Mouse (Mus musculus): ENCODE results near the gene Cdkn3. TPM values are rescaled to one million over a fixed set of nuclear protein-coding genes. Genes with fewer than 3 reads are reported as not detected.
"Not testable (repeated sequence)": the region's sequence is repeated elsewhere in the genome, so short reads cannot be mapped to it uniquely, and the experiment has no call there.

The Cdkn3 gene
- 1 to 10 TPM in 1 of 2 experiments, under 1 TPM in 1; 0.44 to 1.0 TPM for total RNA-seq (2021)
- long read RNA-seq, experiment 1, partial matches to known transcripts = 0 of 2 reads
- long read RNA-seq, experiment 1, other reads (novel, unspliced or antisense) = 1 of 2 reads
- long read RNA-seq, experiment 2, partial matches to known transcripts = 0 of 4 reads
- long read RNA-seq, experiment 2, other reads (novel, unspliced or antisense) = 4 of 4 reads

DNA sequence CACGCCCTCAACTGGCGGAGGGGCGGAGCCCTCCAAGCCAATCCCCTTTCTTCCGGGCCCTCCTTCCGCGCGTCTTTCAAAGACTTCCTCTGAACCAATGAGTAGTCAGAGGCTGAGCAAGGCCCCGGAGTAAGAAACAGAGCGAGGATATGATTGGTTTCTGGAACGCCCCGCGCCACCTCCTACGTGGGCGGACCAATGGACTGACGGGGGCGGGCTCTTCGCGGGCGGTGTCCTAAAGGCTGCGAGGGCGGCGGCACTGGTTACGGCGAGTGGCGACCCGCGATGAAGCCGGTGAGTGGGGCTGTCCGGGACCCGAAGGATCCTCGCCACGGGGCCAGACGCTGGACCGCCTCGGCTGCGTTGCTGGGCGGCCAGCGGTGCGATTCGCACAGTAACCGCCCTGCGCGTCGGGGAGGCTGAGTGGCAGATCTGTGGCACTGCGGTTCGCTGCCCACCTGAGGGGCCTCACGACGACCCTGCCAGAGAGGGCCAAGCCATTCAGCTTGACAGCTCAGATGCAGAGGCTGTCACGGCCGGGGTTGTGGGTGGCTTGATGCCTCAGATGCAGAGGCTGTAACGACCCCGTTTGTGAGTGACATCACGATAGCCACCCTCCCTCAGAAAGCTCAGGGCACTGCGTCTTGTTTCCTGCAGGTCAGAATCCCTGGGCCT lies at the start of gene Cdkn3:
Gene Cdkn3 (plus strand): TSS at position 187 of the 675 bp plus-strand sequence.
- DNase-seq (ENCODE audit: low spot score in 2 of 2) = peak; percentile 74 to 89

DNA sequence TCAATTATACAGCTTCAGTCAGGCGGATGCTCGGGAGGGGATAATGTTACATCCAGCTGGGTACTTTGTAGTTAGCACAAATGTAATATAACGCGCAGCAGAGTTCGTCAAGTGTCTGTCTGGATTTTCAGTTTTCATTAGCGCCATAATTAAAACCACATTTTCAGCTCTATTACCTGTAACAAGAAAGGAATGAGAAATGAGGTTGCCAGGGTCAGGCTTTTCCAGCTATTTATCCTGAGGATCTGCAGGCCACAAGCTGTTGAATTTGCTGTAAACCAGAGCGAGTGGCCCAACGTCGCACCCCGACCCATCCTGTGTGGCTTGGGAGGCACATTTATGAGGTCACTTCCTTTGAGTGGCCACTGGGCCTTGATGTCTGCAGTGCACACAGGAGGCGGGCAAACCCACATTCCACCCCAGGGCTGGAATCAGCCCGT lies 41.8 kb upstream of the Cdkn3 start:
- no peak for DNase-seq (ENCODE audit: low spot score in 2 of 2)

- DNase-seq (ENCODE audit: low spot score in 2 of 2) = peak in 1 of 2 experiments; percentile 9
These were observed 38.3 kb upstream of the Cdkn3 start for GRCm38 (mm10) chr14:46722031-46722430.

DNA sequence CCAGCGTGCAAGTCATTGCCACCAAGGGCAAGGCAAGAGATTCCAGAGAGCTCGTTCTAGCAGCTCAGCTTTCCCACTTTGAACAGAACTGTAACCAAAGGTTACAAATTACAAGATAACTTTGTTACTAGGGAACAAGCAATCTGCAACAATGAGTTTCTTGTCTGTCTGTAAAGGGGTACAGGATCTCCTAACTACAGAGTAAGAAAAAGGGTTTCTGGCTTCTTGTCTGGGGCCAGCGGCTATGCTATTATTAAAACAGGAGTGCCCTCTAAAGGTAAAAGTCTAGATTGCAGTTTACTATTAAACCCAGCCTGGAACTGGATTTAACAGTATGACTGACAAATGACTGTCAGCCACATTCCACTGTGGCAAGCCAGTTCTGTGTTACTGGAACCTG lies 36.5 kb upstream of the Cdkn3 start:
- peak in 1 of 2 experiments; percentile 54 for DNase-seq (ENCODE audit: low spot score in 2 of 2)

DNA sequence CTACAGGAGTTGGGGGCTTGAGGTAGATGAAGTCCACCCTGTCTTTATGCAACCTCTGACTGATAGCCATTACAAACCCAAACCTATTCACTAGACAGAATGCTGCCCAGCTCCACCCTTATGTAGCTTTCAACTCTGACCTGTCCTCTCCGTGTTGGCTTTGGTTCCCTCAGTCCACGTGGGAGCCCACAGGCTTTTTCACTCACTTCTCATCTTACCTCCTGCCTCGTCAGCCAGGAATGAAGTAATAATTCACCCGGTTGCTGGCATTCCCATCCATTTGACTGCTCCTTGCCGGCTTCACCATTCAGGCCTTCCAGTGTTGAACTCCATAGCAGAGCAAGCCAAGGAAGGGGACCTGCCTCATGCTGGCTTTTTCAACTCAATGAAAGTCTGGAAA lies 35.4 kb upstream of the Cdkn3 start:
- no peak for DNase-seq (ENCODE audit: low spot score in 2 of 2)

GRCm38 (mm10) chr14:46725743-46726142 lies 34.6 kb upstream of the Cdkn3 start:
- no peak for DNase-seq (ENCODE audit: low spot score in 2 of 2)

DNA sequence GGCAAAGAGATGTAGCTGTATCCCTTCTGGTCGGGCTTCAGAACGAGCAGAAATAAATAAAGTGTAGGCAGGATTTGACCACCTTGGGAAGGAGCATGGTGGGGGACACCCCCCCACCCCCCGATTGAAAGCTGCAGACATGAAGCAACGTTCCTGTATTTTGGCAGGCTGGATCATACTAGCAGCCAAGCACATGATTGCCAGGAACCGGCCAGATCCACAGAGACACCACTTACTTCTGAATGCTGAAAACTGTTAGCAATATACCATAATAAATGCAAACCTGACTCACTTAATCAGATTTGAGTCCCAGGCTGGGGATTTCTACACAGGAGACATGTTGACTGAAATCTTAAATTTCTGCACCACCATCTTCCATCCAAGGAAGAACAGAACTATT lies 26.1 kb upstream of the Cdkn3 start:
- DNase-seq (ENCODE audit: low spot score in 2 of 2) = no peak

DNA sequence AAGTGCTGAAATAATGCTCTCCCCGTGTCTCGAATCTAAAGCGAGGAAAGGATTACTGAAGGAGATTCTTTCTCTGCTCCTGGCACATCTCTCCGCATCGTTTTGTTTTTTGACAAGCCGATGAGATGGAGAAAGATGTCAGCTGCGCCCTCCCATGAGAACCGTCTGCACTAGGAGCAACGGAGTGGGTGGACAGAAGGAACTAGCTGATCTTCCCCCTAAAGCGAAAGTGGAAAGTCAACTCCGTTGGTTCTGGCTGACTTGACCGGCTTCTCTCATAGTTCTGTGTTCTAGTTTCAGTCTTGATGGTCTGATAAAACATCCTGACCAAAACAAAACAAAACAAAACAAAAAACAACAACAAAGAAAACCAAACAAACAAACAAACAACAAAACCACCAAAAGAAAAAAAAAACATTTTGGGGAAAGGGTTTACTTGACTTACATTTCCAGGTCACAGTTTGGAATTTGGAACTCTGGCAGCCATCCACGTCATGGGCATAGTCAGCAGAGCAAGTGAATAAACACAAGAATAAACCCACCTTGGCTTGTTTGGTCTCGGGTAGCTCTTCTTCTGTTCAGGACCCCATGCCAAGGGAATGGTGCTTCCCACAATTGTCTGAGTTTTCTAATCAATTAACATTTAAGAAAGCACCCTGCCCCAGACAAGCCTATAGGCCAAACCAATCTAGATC lies 25.4 kb upstream of the Cdkn3 start:
- DNase-seq (ENCODE audit: low spot score in 2 of 2) = no peak

GRCm38 (mm10) chr14:46736366-46736765 lies 24.0 kb upstream of the Cdkn3 start:
- DNase-seq (ENCODE audit: low spot score in 2 of 2) = no peak

DNA sequence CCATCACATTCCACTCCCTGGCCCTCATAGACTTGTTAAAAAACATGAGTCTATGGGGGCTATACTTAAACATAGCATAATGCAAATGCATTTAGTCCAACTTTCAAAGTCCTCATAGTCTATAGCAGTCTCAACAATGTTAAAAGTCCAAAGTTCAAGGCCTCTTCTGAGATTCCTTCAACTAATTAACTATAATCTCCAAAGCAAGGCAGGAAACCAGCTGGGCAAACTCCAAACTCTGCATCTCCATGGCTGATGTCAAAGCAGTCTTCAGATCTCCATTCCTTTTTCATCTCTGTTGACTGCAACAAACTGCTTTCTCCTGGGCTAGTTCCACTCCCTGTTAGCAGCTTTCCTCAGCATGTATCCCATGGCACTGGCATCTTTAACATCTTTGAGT lies 23.0 kb upstream of the Cdkn3 start:
- DNase-seq (ENCODE audit: low spot score in 2 of 2) = not testable (repeated sequence)

DNA sequence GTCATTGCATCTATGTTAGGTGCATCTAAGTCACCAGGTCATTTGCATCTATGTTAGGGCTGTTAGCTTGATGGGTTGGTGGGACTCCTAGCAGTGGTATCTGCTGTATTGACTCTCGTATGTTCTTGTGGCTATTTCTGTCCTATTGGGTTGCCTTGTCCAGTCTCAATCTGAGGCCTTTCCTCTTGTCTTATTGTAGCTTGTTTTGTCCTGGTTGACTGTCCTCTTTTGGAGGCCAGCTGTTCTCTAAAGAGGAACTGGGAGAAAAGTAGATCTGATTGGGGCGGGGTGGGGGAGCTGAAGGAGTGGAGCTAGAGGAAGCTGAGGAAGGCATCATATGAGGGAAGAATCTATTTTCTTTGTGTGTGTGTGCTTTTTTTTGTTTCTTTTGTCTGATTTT lies 17.7 kb upstream of the Cdkn3 start:
- no peak for DNase-seq (ENCODE audit: low spot score in 2 of 2)

DNA sequence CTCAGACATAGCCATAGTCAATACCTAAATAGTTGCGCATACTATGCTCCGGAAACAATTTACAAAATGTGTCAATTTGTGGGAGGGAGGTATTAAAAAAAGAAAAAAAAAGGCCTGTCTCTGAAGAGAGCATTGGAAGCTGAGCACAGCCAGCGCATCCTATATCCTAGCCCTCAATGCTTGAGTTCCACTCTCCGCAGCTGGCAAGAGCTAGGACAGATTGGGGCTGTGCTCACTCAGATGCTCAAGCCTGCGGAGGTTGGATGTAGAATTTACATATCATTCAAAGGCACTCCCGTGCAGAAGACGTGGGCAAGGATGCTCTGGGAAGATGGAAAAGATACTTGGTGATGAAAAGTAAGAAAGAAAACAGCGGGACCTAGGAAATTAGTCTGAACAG lies 14.9 kb upstream of the Cdkn3 start:
- no peak for DNase-seq (ENCODE audit: low spot score in 2 of 2)

DNA sequence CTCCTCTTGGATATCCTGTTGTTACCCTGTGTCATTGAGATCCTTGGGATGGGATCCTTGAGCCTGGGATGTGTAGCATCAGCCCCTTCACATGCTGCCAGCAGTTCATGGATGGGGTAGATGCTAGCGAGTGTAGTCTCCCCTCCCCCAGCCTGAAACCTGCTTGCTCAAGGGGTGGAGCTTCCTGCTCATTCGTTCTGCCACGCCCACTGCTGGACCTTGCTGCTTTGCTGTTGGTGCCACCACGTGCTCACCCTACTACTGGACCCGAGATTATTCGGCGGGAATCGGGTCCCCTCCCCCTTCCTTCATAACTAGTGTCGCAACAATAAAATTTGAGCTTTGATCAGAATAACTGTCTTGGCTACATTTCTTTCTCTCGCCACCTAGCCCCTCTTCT lies 6.0 kb upstream of the Cdkn3 start:
- DNase-seq (ENCODE audit: low spot score in 2 of 2) = not testable (repeated sequence)

DNA sequence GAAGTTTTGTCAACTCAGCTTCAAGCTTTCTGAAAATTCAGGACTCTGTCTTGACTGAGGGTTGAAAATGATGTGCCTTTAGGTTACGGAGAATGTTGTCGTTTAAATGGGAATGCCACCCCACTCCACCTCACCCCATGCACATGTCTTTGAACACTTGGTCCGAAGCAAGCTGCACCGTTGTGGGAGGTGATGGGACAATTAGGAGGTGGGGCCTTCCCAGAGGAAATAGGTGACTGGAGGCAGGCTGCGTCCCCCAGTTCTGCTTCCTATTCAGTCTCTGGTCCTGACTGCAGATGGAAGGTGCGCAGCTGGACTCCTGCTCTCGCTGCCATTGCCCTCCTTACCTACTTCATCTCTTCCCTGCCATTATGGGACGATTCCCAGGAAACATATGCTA lies 4.5 kb upstream of the Cdkn3 start:
- no peak for DNase-seq (ENCODE audit: low spot score in 2 of 2)

DNA sequence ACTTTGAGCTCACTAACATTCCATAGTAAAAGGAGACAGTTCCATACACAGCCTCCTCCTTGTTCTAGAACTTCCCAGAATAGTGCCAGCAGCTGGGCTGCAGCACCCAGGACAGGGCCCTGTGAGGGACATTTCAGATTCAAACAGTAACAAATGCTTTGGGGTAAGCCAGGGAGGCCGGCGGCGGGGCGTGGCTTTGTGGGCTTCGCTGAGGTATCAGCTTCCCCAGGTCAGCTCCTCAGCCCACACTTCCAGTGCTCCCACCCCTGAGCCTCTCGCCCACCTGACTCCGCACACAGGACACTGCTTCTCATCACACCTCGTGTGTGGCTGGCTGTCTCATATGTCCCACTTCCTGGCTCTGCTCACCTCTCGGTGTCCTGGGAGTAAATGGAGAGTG lies 2.6 kb upstream of the Cdkn3 start:
- no peak for DNase-seq (ENCODE audit: low spot score in 2 of 2)

- no peak for DNase-seq (ENCODE audit: low spot score in 2 of 2)
These were observed 379 bp upstream of the Cdkn3 start for GRCm38 (mm10) chr14:46759970-46760354.

GRCm38 (mm10) chr14:46761186-46761585 lies 845 bp downstream of the Cdkn3 start:
- DNase-seq (ENCODE audit: low spot score in 2 of 2) = no peak

GRCm38 (mm10) chr14:46767116-46767515 lies 6.8 kb downstream of the Cdkn3 start:
- peak; percentile 60 to 89 for DNase-seq (ENCODE audit: low spot score in 2 of 2)

- DNase-seq (ENCODE audit: low spot score in 2 of 2) = no peak
These were observed 9.7 kb downstream of the Cdkn3 start for GRCm38 (mm10) chr14:46770036-46770435.

DNA sequence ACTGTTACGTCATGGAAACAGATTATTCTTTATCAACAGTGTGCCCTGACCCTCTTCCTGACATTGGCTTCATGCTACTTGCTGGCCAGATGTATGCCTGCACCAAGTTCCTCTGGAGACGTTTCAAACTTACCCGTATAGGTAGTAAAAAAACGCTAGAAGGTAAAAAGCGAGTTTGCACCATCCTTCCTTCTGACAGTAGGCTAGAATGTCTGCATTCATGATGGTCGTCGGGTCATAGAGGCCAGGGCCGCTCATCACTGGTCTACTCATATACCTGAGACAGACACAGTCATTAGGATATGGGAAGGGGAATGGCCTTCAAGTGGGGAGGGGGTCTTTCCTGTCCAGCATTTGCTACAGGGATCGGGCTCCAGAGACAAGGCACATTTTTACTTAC lies 18.4 kb downstream of the Cdkn3 start:
- no peak for DNase-seq (ENCODE audit: low spot score in 2 of 2)

DNA sequence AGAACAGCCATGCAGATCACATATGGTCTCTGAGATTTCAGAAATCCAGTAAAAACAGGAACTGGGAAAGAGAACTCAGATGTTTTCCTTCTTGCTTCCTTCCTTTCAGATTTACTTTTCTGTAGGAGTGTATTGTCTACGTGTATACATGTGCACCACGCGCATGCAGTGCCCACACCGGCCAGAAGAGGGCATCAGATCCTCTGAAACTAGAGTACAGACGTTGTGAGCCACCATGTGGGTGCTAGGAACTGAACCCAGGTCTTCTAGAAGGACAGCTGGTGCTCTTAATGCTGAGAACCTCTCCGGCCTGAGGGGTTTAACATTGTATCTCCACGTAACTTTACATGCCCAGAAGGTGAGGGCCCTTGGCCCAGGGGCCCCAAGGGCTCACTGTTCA lies 18.9 kb downstream of the Cdkn3 start:
- DNase-seq (ENCODE audit: low spot score in 2 of 2) = no peak

GRCm38 (mm10) chr14:46781086-46781485 lies 20.7 kb downstream of the Cdkn3 start:
- DNase-seq (ENCODE audit: low spot score in 2 of 2) = no peak

Data from layer of hippocampus, postnatal 14 days (tissue).